Mouse (Mus musculus): ENCODE results near the gene St8sia1. TPM values are rescaled to one million over a fixed set of nuclear protein-coding genes. Genes with fewer than 3 reads are reported as not detected.

Gene St8sia1
- total and polyA plus RNA-seq, 3 experiments: 0.01 TPM; not detected in 2

GRCm38 (mm10) chr6:142865199-142865598 is 99.1 kb downstream of the St8sia1 start:
- Histone ChIP-seq H3K27ac (ENCODE audit: control insufficient read depth, low read depth, low read length) (no peak overlapping the region), H3K27me3 (ENCODE audit: control insufficient read depth in 1 of 2, insufficient read depth in 2 of 2, low read length in 2 of 2) (no peaks in the 10 kb centered on the region), H3K4me1 (ENCODE audit: control insufficient read depth in 1 of 2, insufficient read depth in 2 of 2, low read length in 2 of 2) (0 out of 4 replicates have a peak, but pooled peaks cover 0 to 5% of the 10 kb centered on the region in 2 experiments), H3K9ac (ENCODE audit: control insufficient read depth, low read depth, low read length, poor library complexity, severe bottlenecking) (no peak overlapping the region), H3K36me3 (ENCODE audit: control insufficient read depth in 1 of 2, insufficient read depth in 2 of 2, low read length in 2 of 2) (peaks cover 0 to 2% of the 10 kb centered on the region in 2 experiments; a peak in 2 of 4 replicates), H3K4me3 (ENCODE audit: control insufficient read depth in 1 of 2, insufficient read depth in 1 of 2, low read depth in 2 of 2, low read length in 2 of 2) (no peak overlapping the region), H3K9me3 (replicated peaks; ENCODE audit: insufficient read depth, low read length) (no peaks in the 10 kb centered on the region), H3K79me2 (ENCODE audit: control insufficient read depth, insufficient read depth, low read length, poor library complexity) (no peaks in the 10 kb centered on the region)
- TF ChIP-seq USF2 (IDR thresholded peaks at IDR 0.05; ENCODE audit: borderline replicate concordance in 1 of 2, insufficient read depth in 1 of 2, low read depth in 1 of 2, low read length in 2 of 2) (no peak), RCOR1 (IDR thresholded peaks at IDR 0.05; ENCODE audit: low read depth, low read length) (no peak), ZC3H11A (IDR thresholded peaks at IDR 0.05; ENCODE audit: low read depth, low read length) (no peak), MXI1 (IDR thresholded peaks at IDR 0.05; ENCODE audit: low read depth, low read length) (no peak), MYC (IDR thresholded peaks at IDR 0.05; ENCODE audit: low read depth, low read length) (no peak)
- DNase-seq (ENCODE audit: low read depth, low spot score): no peak

GRCm38 (mm10) chr6:142863881-142864280 is 100.4 kb downstream of the St8sia1 start:
- Histone ChIP-seq H3K4me3 (ENCODE audit: control insufficient read depth in 1 of 2, insufficient read depth in 1 of 2, low read depth in 2 of 2, low read length in 2 of 2) (no peak overlapping the region), H3K4me1 (ENCODE audit: control insufficient read depth in 1 of 2, insufficient read depth in 2 of 2, low read length in 2 of 2) (0 out of 4 replicates have a peak, but pooled peaks cover 0 to 5% of the 10 kb centered on the region in 2 experiments), H3K27me3 (ENCODE audit: control insufficient read depth in 1 of 2, insufficient read depth in 2 of 2, low read length in 2 of 2) (no peaks in the 10 kb centered on the region), H3K79me2 (ENCODE audit: control insufficient read depth, insufficient read depth, low read length, poor library complexity) (no peaks in the 10 kb centered on the region), H3K36me3 (ENCODE audit: control insufficient read depth in 1 of 2, insufficient read depth in 2 of 2, low read length in 2 of 2) (peaks cover 0 to 2% of the 10 kb centered on the region in 2 experiments; a peak in 2 of 4 replicates), H3K9me3 (replicated peaks; ENCODE audit: insufficient read depth, low read length) (no peaks in the 10 kb centered on the region), H3K27ac (ENCODE audit: control insufficient read depth, low read depth, low read length) (no peak overlapping the region), H3K9ac (ENCODE audit: control insufficient read depth, low read depth, low read length, poor library complexity, severe bottlenecking) (no peak overlapping the region)
- TF ChIP-seq USF2 (IDR thresholded peaks at IDR 0.05; ENCODE audit: borderline replicate concordance in 1 of 2, insufficient read depth in 1 of 2, low read depth in 1 of 2, low read length in 2 of 2) (no peak), USF1 (IDR thresholded peaks at IDR 0.05; ENCODE audit: low read depth, low read length) (no peak), ZNF384 (IDR thresholded peaks at IDR 0.05; ENCODE audit: low read depth, low read length) (no peak), ELF1 (IDR thresholded peaks at IDR 0.05; ENCODE audit: low read depth, low read length) (no peak), GATA1 (IDR thresholded peaks at IDR 0.05; ENCODE audit: low read depth, low read length) (no peak), ZMIZ1 (IDR thresholded peaks at IDR 0.05; ENCODE audit: low read depth, low read length) (no peak), KAT2A (conservative IDR thresholded peaks at IDR 0.05; ENCODE audit: low read depth, low read length) (no peak), CTCF (IDR thresholded peaks at IDR 0.05 in 2 of 3, conservative IDR thresholded peaks at IDR 0.05 in 1 of 3; ENCODE audit: control insufficient read depth in 1 of 3, insufficient read depth in 1 of 3, low read depth in 2 of 3, low read length in 3 of 3, poor library complexity in 1 of 3, severe bottlenecking in 1 of 3) (no peak), NELFE (IDR thresholded peaks at IDR 0.05; ENCODE audit: low read depth, low read length) (no peak), CHD2 (IDR thresholded peaks at IDR 0.05; ENCODE audit: low read length) (no peak), UBTF (IDR thresholded peaks at IDR 0.05; ENCODE audit: borderline replicate concordance, insufficient read depth, low read depth, low read length) (no peak), TAL1 (IDR thresholded peaks at IDR 0.05; ENCODE audit: low read length) (no peak)
- no peak for DNase-seq (ENCODE audit: low read depth, low spot score)
